Mouse (Mus musculus): Measurements from ENCODE around the gene Wnt8b. TPM values are rescaled to one million over a fixed set of nuclear protein-coding genes. Genes with fewer than 3 reads are reported as not detected.

Wnt8b gene
- polyA plus RNA-seq, 1 experiment from 2014 or later: 0.44 TPM

DNA sequence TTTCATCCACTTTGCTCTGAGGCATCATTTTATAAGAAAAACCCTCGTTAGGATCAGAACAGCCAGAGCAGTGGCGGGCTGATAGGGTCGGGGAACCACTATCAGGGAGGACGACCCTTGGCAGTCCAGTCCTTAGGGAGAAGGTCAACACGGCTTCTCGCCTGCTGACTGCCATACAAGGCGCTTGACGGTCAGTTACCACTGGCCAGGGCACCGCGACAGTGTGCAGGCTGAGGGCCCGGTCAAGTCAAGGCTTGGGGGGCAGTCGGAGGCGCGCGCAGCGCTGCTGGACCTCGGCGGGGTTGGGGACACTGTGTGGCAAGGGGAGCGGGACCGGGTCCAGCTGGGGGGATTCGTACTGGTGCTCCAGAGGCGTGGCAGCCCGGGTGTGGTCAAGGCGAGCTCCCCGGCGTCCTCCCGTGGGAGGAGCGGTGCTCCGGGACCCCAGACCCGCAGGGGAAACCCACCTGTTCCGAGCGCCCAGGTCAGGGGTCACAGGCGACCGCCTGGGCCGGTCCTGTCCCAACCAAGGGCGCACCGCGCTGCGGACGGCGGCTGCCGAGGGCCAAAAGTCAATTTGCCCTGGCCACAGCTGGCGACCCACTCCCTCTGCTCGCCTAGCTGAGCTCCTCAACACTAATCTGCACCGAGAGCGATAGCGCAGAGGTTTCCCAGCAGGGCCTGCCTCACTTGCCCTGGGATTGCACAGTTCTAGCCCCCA is 52.2 kb downstream of the Wnt8b start, which contains the start of gene Sec31b:
Gene Sec31b (minus strand): TSS at position 544 of the 721 bp plus-strand sequence.
- Histone ChIP-seq H3K27ac (peak within 1 kb of the TSS; percentile 78), H3K36me3 (peaks cover 29% of the 10 kb centered on the region), H3K4me3 (peak within 1 kb of the TSS; percentile 72), H3K4me1 (replicated peaks) (peaks cover 8% of the 10 kb centered on the region), H3K9me3 (peaks cover 12% of the 10 kb centered on the region), H3K27me3 (ENCODE audit: insufficient read depth, poor library complexity, severe bottlenecking) (peaks cover 25% of the 10 kb centered on the region)
- DNase-seq (ENCODE audit: low spot score): peak; percentile 76
- under 1% methylated on average over 47 of the region's 47 CpGs for WGBS

DNA sequence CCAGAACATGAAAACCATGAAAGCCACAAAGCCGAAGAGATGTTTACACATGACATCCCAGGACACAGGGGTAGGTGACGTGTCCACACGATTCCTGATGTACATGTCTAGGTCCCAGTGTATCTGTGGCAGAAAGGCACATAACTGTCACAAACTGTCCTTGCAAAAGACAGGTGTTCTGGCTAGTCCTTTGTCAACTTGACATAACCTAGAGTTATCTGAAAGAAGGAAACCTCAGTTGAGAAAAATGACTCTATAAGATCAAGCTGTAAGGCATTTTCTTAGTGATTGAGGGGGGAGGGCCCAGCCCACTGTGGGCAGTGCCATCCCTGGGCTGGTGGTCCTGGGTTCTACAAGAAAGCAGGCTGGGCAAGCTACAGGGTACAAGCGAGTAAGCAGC is 59.5 kb downstream of the Wnt8b start, which contains the start of gene Gm20538:
Gene Gm20538 (minus strand): TSS at position 101 of the 400 bp plus-strand sequence.
- Histone ChIP-seq H3K9me3 (no peaks in the 10 kb centered on the region), H3K27me3 (ENCODE audit: insufficient read depth, poor library complexity, severe bottlenecking) (peaks cover 3% of the 10 kb centered on the region; the same call in 1 of the 2 replicates), H3K36me3 (peaks cover 59% of the 10 kb centered on the region), H3K27ac (no peak within 1 kb of the TSS), H3K4me3 (no peak within 1 kb of the TSS), H3K4me1 (replicated peaks) (peaks cover 19% of the 10 kb centered on the region)
- 97% methylated on average over 4 of the region's 4 CpGs for WGBS
- no peak for DNase-seq (ENCODE audit: low spot score)

DNA sequence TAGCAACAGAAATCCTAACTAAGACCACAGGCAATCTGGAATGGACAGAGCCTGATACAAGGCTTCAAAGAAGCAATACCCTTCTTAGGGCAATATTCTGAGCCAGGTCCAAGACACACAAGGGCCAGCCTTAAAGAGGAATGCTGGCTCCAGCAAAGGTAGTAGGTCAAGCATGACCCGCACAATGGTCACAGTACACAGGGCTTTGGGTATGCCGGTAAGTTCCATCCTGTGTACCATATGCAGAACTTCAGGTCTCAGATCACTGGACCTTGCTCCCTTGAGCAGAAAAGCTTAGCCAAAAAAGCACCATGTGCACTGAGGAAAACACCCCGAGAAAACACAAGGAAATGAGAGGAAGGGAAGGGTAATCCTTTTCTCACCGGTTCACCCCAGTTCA is 60.0 kb downstream of the Wnt8b start:
- Histone ChIP-seq H3K36me3 (peaks cover 53% of the 10 kb centered on the region), H3K9me3 (no peaks in the 10 kb centered on the region), H3K4me1 (replicated peaks) (peaks cover 19% of the 10 kb centered on the region), H3K4me3 (no peak overlapping the region), H3K27ac (no peak overlapping the region), H3K27me3 (ENCODE audit: insufficient read depth, poor library complexity, severe bottlenecking) (peaks cover 6% of the 10 kb centered on the region; the same call in 1 of the 2 replicates)
- DNase-seq (ENCODE audit: low spot score): no peak
- 92% methylated on average over 4 of the region's 4 CpGs for WGBS

- Histone ChIP-seq H3K4me1 (replicated peaks) (peaks cover 19% of the 10 kb centered on the region), H3K27me3 (ENCODE audit: insufficient read depth, poor library complexity, severe bottlenecking) (peaks cover 9% of the 10 kb centered on the region; the same call in 1 of the 2 replicates), H3K36me3 (peaks cover 42% of the 10 kb centered on the region), H3K4me3 (peak overlapping the region; percentile 94), H3K27ac (peak overlapping the region; percentile 96), H3K9me3 (no peaks in the 10 kb centered on the region)
- WGBS: 9% methylated on average over 8 of the region's 8 CpGs
- DNase-seq (ENCODE audit: low spot score): no peak
Measured at GRCm38 (mm10) chr19:44554490-44554860, 61.2 kb downstream of the Wnt8b start.

GRCm38 (mm10) chr19:44554861-44555590 is 61.8 kb downstream of the Wnt8b start, which contains the start of gene Ndufb8:
Ndufb8 (minus strand) TSS chr19:44555440.
- Histone ChIP-seq H3K4me1 (replicated peaks) (peaks cover 19% of the 10 kb centered on the region), H3K27ac (peak within 1 kb of the TSS; percentile 96), H3K4me3 (peak within 1 kb of the TSS; percentile 94), H3K9me3 (no peaks in the 10 kb centered on the region), H3K36me3 (peaks cover 36% of the 10 kb centered on the region), H3K27me3 (ENCODE audit: insufficient read depth, poor library complexity, severe bottlenecking) (peaks cover 12% of the 10 kb centered on the region; the same call in 1 of the 2 replicates)
- DNase-seq (ENCODE audit: low spot score): peak; percentile 98
- under 1% methylated on average over 50 of the region's 50 CpGs for WGBS

GRCm38 (mm10) chr19:44562652-44563206 is 69.5 kb downstream of the Wnt8b start, which contains the start of gene Hif1an:
Hif1an (plus strand) TSS chr19:44562850.
- peak; percentile 96 for DNase-seq (ENCODE audit: low spot score)
- H3K9me3 ChIP-seq: no peaks in the 10 kb centered on the region
- H3K4me3 ChIP-seq: peak within 1 kb of the TSS; percentile 82
- under 1% methylated on average over 33 of the region's 33 CpGs for WGBS
- peaks cover 16% of the 10 kb centered on the region for H3K4me1 ChIP-seq (replicated peaks)
- peak within 1 kb of the TSS; percentile 94 for H3K27ac ChIP-seq
- peaks cover 38% of the 10 kb centered on the region for H3K36me3 ChIP-seq
- peaks cover 9% of the 10 kb centered on the region; the same call in 1 of the 2 replicates for H3K27me3 ChIP-seq (ENCODE audit: insufficient read depth, poor library complexity, severe bottlenecking)

Other genes starting within 250 kb of the Wnt8b start
- gene Scd2, start 199.8 kb upstream of the Wnt8b start, polyA plus RNA-seq (2016; fragmentation: Nextera tagmentation; extraction: Ambion mirVana): 333 and 352 TPM in 2 replicates
- 0.09 TPM in 1 of 2 replicates, not detected in the other for gene Scd4, start 160.4 kb upstream of the Wnt8b start, polyA plus RNA-seq (2016; fragmentation: Nextera tagmentation; extraction: Ambion mirVana)
- 10.9 and 16.4 TPM in 2 replicates for gene Scd1, start 85.6 kb upstream of the Wnt8b start, polyA plus RNA-seq (2016; fragmentation: Nextera tagmentation; extraction: Ambion mirVana)
- gene Sec31b, start 52.4 kb downstream of the Wnt8b start, polyA plus RNA-seq (2016; fragmentation: Nextera tagmentation; extraction: Ambion mirVana): 0.54 and 0.58 TPM in 2 replicates
- gene Gm20538, start 59.4 kb downstream of the Wnt8b start, polyA plus RNA-seq (2016; fragmentation: Nextera tagmentation; extraction: Ambion mirVana): not detected in 2 replicates
- 642 and 644 TPM in 2 replicates for gene Ndufb8, start 62.0 kb downstream of the Wnt8b start, polyA plus RNA-seq (2016; fragmentation: Nextera tagmentation; extraction: Ambion mirVana)
- 42.3 and 46.5 TPM in 2 replicates for gene Hif1an, start 69.4 kb downstream of the Wnt8b start, polyA plus RNA-seq (2016; fragmentation: Nextera tagmentation; extraction: Ambion mirVana)